ENCODE assay signal across 8 mouse cellular contexts in genomic region chrX:164980193-164980775, GRCm38 (mm10). TPM values are rescaled to one million over a fixed set of nuclear protein-coding genes. Genes with fewer than 3 reads are reported as not detected.
DNase-seq lines count a peak whose midpoint lies in the region; ATAC-seq and TF ChIP-seq lines count a peak whose summit lies in the region.

Gene Mospd2, minus strand, starts transcription at chrX:164980375.
Gene Fancb, plus strand, starts transcription at chrX:164980592.

- H3K4me2 ChIP-seq in forebrain, embryonic 14.5 days (ENCODE audit: low read length): peak within 1 kb of the TSS; percentile 50

- no peaks in the 10 kb centered on the region for H3K36me3 ChIP-seq in forebrain, embryonic 14.5 days (ENCODE audit: control insufficient read depth, insufficient read depth, low read length)

- peak within 1 kb of the TSS; percentile 43 for H3K4me3 ChIP-seq in forebrain, embryonic 14.5 days (ENCODE audit: low read depth, low read length)
- H3K4me3 ChIP-seq in lung, adult 2 months (replicated peaks; ENCODE audit: extremely low read depth, low read depth, low read length): peak within 1 kb of the TSS; percentile 94

- H3K27ac ChIP-seq in forebrain, embryonic 14.5 days (ENCODE audit: low read depth, low read length): peak within 1 kb of the TSS; percentile 2; the same call in 1 of the 2 replicates

- peak; percentile 62; the same call in 1 of the 2 replicates for TF ChIP-seq POLR2A in lung, adult 2 months (IDR thresholded peaks at IDR 0.05; ENCODE audit: borderline replicate concordance, extremely low read depth, low read depth, low read length)

- no peaks in the 10 kb centered on the region for H3K27me3 ChIP-seq in forebrain, embryonic 14.5 days (replicated peaks; ENCODE audit: control insufficient read depth, insufficient read depth, low read length)

- 28% methylated on average over 26 of the region's 26 CpGs for WGBS in forebrain, embryonic 14.5 days
- 23% methylated on average over 26 of the region's 26 CpGs for WGBS in lung, adult 2 months

- H3K4me1 ChIP-seq in forebrain, embryonic 14.5 days (ENCODE audit: control insufficient read depth, insufficient read depth, low read length): no peaks in the 10 kb centered on the region
- peaks cover 7% of the 10 kb centered on the region for H3K4me1 ChIP-seq in lung, adult 2 months (ENCODE audit: control insufficient read depth, insufficient read depth, low read length)

- TF ChIP-seq CTCF in lung, adult 2 months (IDR thresholded peaks at IDR 0.05; ENCODE audit: insufficient read depth, low read length): no peak

- peak; percentile 99 for ATAC-seq in forebrain, embryonic 14.5 days
- peak; percentile 93 for ATAC-seq in neutrophil, adult 5-6 weeks (ENCODE audit: extremely low read depth, insufficient number of reproducible peaks, low FRiP score, poor library complexity, severe bottlenecking)

- DNase-seq in ES-CJ7 (ENCODE audit: low read depth, low spot score): peak; percentile 94
- DNase-seq in cerebellum, adult 11 months: peak; percentile 84
- peak; percentile 89 for DNase-seq in forebrain, embryonic 14.5 days (ENCODE audit: low spot score)
- DNase-seq in heart, postnatal 25 days (ENCODE audit: low spot score): peak; percentile 89
- peak; percentile 80 to 86 for DNase-seq in layer of hippocampus, adult 18-20 months (ENCODE audit: low spot score in 2 of 2)
- DNase-seq in lung, adult 2 months: peak; percentile 80
- DNase-seq in thymus, adult 18-20 months: peak; percentile 76 to 87

- peak within 1 kb of the TSS; percentile 53 for H3K9ac ChIP-seq in forebrain, embryonic 14.5 days (ENCODE audit: low read length)

- H3K9me3 ChIP-seq in forebrain, embryonic 14.5 days (replicated peaks; ENCODE audit: control insufficient read depth, low read length): no peaks in the 10 kb centered on the region

- intact Hi-C loops in heart, postnatal 25 days (cut with DNase I): no loop called here

RNA-seq across cellular contexts. Expression of gene Mospd2, which starts in this region (rescaled TPM):
- polyA plus RNA-seq in forebrain, embryonic 14.5 days (2014; fragmentation: Nextera tagmentation; extraction: Ambion mirVana): 16.6 and 19.7 TPM in 2 replicates
- 10 to 100 TPM; 13.3 to 13.4 TPM for total RNA-seq in heart, postnatal 25 days (2021)
- 10 to 100 TPM; 18.4 to 18.5 TPM for total RNA-seq in layer of hippocampus, adult 18-20 months (2021)
- 7.8 and 12.5 TPM in 2 replicates for polyA plus RNA-seq in lung, adult 2 months (2012; rRNA removed)
- 16.2 and 18.6 TPM in 2 replicates for total RNA-seq in neutrophil, adult 5-6 weeks (2017)

RNA-seq across cellular contexts. Expression of gene Fancb, which starts in this region (rescaled TPM):
- polyA plus RNA-seq in forebrain, embryonic 14.5 days (2014; fragmentation: Nextera tagmentation; extraction: Ambion mirVana): 6.0 and 6.1 TPM in 2 replicates
- total RNA-seq in heart, postnatal 25 days (2021): under 1 TPM; 0.44 to 0.92 TPM
- total RNA-seq in layer of hippocampus, adult 18-20 months (2021): 1 to 10 TPM; 1.8 to 2.0 TPM
- 0.63 and 1.3 TPM in 2 replicates for polyA plus RNA-seq in lung, adult 2 months (2012; rRNA removed)
- 2.7 and 4.5 TPM in 2 replicates for total RNA-seq in neutrophil, adult 5-6 weeks (2017)

Comparison
In these comparisons a context has a peak if more than half of its experiments do, and no peak if none do; other contexts are left out.
1. Peak in every context shown above with its lines: DNase-seq, ATAC-seq, H3K4me3 ChIP-seq and H3K27ac ChIP-seq.